Mouse (Mus musculus) right cerebral cortex, postnatal 4 days (tissue): ENCODE data around the gene Adm2.

Experiments
- DNase-seq: peaks from one replicate; pipeline ENCODE4 v3.0.0-alpha.2; 2022

Adm2 gene

DNA sequence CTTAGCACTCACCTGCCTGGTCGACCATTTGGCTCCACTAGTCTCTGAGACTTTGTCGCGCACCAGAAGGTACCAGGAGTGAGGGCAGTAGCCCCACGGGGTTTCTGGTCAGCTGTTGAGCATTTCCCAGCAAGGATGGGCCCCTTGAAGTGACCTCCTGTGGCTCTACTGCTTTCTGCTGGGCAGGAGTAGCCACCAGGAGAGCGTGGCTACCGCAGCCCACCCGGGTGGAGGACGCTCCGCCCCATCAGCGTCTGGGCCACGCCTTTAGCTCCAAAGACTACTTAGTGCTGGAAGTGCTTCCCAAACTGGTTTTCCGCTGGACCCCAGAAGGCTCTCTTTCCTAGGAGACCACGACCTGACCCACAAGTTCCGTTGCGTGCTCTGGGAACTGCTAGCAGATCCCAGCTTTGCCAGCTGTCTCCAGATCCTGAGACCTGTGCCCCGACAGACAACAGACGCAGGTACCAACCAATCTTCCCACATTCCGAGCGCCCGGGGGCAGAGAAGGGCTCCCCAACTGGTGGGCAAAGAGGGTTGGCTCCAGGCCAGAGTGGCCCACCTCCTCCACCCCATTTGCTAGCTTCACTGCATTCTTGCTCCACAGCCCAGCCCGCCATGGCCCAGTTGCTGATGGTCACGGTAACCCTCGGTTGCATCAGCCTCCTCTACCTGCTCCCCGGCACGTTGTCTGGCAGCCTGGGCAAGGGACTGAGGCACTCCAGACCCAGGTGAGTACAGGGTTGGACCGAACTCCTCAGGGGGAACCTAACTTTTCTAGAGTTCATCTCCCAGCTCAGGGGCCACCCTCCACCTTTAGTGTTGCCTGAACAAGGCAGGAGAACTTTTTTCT is at the start of gene Adm2:
Gene Adm2, plus strand, starts transcription at position 51 of the 853 bp plus-strand sequence.
- DNase-seq: no peak

DNA sequence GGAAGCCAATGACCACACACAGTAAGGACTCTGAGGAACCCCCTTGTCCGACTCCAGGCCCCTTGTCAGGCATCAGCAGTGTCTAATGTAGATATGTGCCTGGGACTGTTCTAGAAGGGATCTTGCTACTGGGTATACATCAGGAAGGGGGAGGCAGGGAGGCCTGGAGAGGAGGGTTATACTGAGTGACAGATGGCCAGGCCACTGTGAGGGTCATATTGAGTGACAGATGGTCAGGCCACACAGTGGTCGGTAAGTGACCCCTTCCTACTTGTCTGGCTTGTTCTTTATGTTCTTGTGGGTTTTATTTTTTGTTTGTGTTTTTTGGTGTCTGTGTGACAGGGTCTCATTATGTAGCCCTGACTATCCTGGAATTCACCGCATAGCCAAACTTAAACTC is 47.0 kb upstream of the Adm2 start:
- DNase-seq: no peak

DNA sequence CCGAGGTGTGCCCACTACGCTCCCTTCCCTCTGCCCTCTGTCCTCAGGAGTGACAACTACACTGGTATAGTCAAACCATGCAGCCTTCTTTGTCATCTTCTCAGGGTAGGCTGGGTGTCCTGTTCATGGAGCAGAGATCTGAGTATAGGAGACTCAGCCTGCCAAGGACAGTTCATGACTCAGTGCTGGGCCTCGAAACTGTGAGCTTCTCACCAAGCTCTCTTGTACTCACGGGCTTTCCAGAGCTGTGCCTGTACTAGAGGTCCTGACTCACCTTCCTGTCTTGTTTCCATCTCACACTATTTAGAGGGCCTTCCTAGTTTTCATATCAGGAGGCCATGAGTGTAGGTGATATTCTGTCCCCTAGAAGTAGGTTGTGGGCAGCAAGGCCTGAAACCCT is 45.2 kb upstream of the Adm2 start:
- no peak for DNase-seq

DNA sequence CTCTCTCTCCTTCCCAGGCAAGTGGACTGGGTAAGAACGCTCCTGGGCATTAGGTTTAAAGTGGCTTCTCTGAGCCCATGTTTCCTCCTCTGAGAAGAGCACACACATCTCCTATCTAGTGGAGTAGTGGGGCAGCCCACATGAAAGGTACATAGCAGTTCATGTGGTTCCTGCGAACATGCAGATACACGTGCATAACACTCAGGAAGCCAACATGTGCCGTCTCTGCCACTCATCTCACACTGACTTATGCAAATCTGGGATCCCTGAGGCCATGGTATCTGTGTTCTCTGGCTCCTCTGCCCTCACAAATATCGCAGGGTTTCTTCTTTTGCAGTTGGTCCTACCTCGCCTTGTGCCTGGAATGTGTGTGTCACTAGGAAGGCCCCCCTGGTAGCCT is 40.0 kb upstream of the Adm2 start:
- DNase-seq: no peak

DNA sequence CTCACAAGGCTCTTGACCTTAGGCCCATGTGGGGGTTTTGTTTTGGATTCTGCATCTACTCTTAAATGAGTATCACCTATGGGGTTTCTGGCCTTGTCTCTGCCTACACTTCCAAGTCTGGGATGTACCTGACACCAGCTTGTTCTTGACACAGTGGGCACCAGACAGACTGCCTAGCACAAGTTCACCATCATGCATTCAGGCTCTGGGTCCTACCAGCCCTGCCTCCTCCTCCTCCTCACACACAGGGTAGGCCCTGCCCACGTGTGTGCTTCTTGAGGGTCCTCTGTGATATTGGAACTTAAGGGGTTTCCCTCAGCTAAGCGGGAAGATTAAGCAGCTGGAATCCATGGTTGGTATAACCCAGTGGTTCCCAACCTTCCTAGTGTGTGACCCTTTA is 38.4 kb upstream of the Adm2 start:
- no peak for DNase-seq

DNA sequence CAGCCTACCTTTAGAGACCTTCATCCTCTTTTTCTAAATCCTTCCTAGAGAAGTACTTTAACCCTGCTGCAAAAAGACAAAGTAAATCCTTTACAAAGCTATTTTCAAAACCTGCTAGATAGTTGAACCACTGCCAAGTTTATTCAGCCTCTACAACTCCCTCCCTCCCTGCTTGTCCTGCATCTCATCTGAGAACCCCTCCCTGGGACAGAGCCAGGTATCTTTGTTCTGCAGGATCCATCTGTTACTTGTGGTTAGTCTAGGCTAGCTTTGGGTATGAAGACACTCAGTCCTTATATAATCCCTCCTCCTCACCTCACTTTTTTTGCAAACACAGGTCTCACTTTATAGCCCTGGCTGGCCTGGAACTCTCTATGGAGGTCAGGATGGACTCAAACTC is 37.5 kb upstream of the Adm2 start:
- DNase-seq: no peak

DNA sequence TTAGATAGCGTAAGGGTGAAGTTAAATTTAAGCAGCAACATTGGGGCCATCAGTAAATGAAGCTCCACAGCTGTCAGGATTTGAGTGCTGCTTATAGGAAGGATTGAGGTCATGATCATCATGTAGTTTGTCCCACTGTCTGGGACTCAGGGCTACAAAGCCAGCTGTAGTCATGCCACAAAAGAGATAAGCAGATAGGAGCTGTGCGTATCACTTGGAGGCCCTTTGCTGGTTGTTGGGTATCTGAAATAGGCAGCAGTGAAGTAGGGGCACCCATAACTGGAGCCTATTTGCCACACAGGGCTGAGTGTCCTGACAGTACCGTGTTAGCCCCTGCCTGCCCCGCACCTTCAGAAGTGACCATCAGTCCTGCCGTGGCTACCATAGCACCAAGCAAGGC is 37.0 kb upstream of the Adm2 start:
- no peak for DNase-seq

DNA sequence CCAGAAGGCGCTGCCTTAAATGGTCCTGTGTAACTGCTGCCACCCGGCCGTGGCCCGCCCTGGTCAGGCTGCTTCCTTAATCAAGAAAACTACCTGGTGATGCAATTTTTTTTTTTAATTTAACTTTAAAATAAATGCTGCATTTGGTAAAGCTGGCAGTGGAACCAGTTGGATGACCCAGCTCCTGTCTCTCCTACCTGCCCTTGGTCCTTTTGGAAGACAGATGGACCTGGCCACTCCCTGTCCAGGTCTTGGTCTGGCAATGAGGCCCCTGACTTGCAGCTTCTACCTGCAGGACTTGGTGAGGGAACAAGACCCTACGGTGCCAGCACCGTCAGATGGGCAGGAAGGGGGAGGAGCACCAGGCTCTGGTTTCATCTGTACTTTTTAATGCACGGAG is 36.4 kb upstream of the Adm2 start:
- DNase-seq: no peak

DNA sequence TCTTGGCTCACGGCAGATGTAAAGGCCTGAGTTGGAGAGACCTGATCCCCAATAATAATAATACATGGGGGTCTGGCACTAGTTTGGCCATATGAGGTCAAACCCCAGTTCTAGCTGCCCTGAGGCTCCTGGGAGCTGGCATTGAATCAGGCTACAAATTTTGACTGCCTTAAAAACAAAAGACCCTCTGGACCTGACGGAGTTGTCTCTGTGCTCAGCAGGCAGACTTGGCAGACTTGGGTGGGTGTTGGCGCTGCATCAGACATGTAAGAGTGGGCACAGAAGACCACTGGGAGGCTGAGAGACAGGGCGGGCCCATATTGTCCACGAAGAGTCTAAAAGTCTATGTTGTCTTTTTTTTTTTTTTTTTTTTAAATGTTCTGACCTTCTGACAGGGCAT is 35.9 kb upstream of the Adm2 start:
- no peak for DNase-seq

DNA sequence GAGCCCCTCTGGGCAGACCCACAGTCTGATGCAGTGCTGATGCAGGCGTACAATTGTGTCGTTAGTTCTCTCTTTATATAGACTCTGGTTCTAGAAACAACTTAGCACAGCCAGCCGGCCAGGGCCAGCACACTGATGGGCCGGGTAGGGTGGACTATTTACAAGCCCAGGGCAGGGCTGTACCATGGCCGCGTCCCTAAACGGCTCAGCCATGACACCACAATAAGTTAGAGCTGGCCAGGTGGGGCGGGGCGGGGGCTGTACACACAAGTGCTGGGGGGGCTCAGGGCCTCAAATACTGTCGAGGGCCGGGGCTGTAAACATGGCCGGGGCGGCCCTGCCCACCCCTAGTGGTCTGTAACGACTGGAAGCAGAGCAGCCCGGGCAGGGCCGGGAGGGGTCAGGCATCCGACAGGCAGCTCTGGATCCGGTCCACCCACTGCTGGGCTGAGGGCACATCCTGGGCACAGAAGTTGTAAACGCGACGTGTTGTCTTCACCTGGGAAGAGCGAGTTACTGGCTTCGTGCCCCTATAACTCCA is 34.2 kb upstream of the Adm2 start:
- DNase-seq: no peak

DNA sequence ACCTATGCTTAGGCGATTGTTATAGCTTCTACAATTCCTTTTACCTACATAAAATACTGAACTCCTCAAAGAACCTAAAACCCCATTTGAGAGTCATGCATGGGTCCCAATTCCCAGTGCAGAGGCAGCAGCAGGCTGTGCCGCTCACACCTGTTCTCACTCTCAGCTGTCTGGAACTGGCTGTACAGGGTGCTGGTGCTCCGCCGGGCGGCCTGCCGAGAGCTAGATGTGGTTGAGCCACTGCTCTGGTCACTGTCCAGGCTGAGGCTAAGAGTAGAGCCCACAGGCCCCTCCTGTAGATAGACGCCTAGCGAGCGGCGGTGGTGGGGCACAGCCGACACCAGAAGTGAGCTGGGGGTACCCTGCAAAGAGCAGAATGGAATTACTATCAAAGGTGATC is 33.1 kb upstream of the Adm2 start:
- no peak for DNase-seq

DNA sequence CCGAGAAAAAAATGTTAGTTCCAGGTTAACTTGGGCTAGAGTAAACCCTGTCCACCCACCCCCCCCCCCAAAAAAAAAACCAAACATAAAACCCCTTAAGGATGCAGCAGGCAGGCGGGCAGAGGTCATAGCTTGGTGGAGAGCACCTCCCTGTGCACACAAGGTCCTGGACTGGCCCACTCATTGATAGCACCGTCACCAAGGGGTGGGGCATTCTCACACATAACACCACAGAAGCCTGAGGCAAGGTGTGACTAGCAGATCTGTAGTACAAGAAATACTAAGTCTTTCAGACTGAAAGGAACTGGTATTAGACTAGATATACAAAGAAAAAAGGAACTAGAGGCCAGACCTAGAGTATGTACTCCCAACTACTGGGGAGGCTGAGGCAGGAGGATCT is 31.0 kb upstream of the Adm2 start:
- no peak for DNase-seq

DNA sequence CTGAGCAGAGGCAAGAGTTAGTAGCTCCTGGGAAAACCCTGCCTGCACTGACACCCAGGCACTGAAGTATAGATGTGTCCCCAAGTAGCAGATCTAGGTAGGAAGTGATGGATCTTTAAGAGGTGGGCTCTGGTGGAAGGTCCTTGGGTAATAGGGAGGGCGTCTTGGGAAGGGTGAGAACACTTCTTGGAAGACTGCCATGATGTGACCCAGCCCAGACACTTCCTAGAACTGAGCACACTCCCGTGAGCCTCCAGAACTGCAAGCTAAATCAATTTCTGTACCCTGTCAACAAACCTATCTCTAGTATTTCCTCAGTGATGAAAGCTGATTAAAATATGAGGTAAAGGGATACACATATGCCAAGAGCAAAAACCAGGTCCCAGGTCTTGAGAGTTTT is 29.7 kb upstream of the Adm2 start:
- DNase-seq: no peak

DNA sequence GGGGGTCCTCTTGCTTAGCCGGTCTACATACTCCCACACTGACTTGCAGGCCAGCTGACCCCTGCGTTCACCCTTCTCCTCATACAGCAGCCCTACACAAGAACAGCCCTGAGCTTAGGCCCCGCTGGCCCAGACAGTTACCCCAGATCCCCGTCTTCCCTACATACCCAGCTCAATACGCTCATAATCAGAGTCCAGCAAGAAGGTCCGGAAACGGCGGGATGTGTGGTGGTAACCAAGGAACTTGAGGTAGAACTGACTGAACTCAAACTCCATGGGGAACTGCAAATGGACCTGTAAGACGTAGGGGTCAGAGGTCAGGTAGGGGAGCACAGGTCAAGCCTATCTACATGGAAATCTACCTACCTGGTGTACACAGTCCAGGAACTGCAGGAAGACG is 28.7 kb upstream of the Adm2 start:
- no peak for DNase-seq

DNA sequence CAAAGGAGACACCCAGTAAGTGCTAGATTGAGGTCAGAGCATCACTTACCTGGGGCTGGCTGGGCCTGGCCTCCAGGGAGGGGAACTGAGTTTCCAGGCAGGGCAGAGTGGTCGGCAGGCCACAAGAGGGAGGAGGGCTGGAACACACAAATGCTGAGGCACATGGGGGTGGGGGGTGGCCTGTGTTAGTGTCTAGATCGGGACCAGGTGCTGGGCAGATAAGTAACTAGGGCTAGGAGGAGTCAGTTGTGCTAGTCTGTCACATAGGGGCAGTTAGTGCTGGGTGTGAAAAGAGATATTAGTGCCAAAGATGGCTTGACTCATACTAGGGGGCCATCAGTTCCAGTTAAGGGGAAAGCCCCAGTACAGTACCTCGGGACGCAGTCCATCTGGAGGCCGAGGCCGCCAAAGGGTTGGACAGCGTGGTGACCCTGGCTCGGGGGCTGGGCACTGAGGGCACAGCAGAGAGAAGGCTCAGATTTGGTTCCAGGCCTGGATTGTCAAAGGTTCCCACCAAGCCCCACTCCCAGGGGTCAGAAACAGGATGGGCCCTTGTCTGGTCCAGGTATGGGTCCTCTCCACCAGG is 26.8 kb upstream of the Adm2 start:
- no peak for DNase-seq

DNA sequence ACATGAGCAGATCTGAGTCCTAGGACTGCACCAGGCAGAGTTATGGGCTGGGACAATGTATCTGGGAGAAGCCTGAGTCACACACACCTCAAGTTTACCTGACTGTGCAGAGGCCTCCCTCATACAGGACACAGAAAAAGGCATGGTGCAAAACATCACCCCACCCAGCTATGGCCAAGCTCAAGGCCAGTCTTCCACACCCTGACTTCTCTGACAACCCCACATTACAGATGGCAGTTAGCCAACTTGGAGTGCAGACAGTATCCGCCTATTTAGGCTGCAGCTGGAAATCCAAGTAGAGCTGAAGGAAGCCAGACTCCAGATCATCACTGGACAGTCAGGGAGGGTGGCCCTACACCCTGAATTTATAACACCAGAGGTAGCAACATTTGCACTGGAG is 26.1 kb upstream of the Adm2 start:
- no peak for DNase-seq

DNA sequence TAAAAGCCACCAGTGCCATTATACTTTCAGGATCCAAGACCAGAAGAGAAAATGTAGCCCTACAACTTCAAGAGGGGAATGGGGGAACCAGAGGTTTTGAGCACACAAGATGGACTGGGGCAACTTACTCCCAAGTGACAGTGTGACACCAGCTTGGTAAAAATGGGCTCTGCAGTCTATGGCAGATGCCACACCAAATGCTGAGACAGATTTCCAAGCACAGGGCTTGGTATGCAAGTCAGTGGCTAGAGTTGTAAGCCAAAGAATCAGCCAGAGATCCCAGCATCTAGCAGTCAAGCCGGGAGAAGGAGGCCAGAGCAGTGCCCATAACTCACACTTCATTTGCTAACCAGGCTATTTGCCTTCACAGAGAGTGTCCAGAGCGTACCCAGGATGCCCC is 24.8 kb upstream of the Adm2 start:
- no peak for DNase-seq

DNA sequence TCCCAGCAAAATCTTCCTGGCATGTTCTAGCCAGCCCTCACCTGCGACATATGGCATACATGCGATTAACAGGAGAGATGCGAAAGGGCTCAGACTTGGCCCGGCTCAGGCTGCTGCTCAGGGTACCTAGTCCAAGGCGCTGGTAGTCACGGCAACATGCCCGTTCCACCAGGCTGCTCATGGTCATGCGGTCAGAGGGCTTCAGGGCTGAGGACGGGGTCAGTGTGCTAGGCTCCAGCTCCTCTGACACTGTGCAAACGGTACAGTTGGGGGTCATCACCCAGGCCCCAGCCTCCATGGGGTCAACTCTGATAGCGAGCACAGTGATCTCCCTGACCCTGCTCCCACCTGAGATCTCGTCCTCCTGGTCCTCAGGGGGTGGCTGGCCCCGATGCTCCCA is 22.3 kb upstream of the Adm2 start:
- no peak for DNase-seq

DNA sequence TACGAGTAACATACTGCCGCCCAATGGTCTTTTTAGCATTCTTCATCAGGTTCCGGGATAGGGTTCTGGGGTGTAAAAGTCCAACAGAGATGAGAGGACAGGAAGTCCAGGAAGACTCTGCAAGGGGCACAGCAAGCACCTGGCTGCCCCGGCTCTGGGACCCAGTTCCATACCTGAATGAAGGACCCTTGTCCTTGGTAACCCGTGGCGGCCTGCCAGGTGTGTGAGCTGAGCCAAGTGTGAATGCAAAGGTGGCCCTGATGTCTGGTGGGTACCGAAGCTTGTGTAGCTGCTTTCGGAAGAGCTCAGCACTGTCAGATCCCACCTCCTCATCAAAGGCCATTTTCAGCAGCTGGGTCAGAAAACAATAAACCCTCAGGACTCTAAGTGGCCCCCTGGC is 21.9 kb upstream of the Adm2 start:
- DNase-seq: no peak

DNA sequence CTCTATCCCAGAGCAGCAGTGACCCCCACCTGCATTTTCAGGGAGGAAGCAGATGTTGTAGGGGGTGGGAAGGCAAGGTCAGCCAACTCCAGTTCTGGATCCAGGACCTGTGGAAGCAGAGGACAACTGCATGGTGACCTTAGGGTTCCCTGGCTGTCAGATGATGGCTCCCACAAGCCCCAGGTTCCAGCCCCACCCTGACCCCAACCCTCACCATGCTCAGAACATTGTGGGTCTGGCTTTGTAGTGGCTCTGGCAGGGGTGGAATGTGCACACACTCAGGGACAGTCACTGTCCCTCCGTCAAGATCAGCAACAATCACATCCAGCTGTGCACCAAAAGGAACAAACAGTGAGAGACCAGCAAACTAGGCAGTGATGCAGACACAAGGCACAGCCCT is 16.6 kb upstream of the Adm2 start:
- DNase-seq: no peak

DNA sequence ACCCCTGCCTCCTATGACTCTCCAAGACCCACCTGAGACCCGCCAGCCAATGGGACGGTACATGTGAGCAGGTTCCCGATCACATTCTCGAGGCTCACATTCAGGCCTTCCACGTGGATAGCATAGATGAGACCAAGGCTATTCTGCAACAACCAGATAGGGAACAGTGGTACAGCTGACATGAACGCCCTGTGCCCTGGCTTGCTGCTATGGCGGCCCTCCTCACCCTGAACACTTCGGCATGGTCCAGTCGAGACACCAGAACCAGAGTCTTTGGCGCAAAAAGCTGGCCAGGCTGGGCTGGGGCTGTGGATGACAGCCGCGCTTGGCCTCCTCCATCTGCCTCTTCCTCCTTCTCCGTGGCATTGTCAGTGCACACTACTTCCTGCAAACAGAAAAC is 15.1 kb upstream of the Adm2 start:
- DNase-seq: no peak

DNA sequence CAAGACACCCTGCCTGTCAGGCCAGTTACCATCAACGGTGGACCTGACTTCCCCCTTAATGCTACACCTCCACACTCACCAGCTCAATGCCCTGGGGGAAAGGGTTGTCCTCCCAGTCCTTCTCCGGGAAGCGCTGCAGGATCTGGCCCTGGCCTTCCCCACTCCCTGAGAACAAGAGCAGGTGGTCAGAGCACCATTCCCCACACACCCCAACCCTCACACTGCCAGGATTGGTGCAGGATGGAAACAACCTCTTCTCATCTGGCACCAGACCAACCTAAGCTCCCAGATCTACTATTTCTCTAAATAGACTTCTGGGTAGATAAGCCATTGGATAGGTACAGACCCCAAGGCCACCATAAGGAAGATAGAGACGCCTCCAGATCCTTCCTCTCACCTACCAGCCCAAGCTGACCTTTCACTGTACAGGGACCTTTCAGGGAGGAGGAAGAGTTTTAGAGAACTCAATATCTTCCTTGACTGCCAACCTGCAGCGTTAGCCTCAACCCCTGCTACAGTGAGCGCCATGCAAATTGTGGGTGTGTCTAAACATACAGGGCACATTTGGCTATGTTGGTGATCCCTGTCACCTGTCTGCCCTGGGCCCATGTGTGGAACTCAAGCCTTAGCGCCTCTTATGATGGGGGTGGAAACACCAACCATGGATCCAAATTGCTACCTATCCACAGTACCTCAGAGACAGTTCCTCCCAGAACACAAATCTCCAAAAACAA is 13.9 kb upstream of the Adm2 start:
- no peak for DNase-seq

DNA sequence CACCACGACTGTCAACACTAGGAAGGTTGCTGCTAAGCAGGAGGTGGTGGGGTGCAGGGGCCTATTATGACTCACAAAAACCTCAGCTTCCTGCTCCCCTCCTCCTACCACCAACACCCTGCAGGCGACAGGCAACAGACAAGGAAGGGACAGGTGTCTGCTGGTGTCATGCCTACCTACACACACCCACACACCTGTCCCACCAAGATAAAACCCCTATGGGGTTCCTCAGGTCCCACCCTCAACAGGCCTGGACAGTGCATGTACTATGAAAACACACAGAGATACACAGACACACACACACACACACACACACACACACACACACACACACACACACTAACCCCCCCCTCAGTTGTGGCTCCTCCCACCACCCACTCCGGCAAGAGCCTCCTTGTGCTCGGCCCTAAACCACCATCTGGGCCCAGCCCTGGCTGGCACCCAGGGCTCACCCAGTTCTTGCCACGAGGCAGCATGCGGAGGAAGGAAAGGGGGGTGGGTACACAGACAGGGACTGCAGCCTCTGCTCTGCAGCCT is 12.5 kb upstream of the Adm2 start:
- no peak for DNase-seq

DNA sequence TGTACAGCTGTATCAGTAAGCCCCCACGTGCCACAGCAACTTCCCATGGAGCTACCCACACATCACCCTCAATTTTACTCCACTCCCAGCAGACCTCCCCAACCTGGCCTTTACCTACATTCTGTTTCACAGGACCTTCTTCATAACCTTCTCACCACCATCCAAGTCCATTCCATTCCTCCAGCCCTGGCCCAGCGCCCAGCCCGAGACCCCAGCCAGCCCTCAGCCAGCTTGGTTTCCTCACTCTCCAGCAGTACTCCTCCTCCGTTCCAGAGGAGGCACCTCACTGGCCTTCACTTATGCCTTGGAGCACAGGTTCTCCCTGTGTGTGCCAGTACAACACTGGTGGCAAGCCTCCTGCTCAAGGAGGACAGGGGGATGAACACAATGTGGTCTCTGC is 9.2 kb upstream of the Adm2 start:
- no peak for DNase-seq
